Mouse (Mus musculus): ENCODE measurements around the gene Ugt1a7c. TPM values are rescaled to one million over a fixed set of nuclear protein-coding genes. Genes with fewer than 3 reads are reported as not detected.
A peak's percentile ranks its signal among the peaks of the same experiment; 100 is the strongest.

The Ugt1a7c gene
- polyA plus RNA-seq, 1 experiment from 2014 or later: 3.0 TPM

DNA sequence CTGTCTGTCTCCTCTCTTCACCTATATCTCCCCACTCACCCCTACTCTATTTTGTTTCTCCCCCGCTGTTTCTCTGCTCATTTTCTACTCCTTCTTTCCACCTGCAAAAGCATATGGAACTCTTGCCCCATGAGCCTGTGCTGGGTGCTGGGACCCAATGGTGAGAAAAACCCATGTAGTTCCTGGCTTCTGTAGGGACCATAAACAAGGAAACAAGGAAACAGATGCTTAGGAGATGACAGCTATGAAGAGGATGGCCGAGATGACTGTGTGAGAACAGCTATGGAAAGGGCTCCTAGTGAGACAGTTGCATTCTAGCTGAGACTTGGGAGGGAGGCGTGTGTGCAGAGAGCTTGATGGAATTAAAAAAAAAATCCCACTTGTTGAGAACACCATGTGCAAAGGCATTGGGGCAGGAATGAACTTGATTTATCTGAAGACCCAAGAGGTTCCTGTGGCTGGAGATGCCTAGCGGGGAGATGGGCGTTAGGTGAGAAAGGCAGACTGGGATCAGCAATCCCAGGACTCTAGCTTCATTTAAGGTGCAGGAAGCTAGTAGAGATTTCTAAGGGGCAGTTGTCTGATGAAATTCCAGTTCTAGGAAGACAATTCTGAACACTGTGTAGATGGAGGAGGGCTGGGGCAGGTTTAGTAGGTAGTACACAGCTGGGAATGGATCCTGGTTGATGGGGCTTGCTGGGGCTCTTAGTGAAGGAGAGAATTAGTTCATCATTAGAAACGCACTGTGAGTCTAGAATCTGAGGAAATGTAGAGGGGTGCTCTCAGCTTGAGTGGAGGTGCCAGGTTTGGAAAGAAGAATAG lies 136.3 kb downstream of the Ugt1a7c start:
- H3K4me1 ChIP-seq (ENCODE audit: control insufficient read depth, insufficient read depth, low read length): no peaks in the 10 kb centered on the region
- no peak for ATAC-seq (ENCODE audit: insufficient number of reproducible peaks, insufficient read depth, low FRiP score, low read depth)
- WGBS: 75% methylated on average over 6 of the region's 6 CpGs
- no peak overlapping the region for H3K27ac ChIP-seq (ENCODE audit: low read length)
- H3K27me3 ChIP-seq (ENCODE audit: control insufficient read depth, insufficient read depth, low read length): no peaks in the 10 kb centered on the region
- H3K36me3 ChIP-seq (ENCODE audit: control insufficient read depth, insufficient read depth, low read length): no peaks in the 10 kb centered on the region
- H3K4me2 ChIP-seq (replicated peaks; ENCODE audit: low read depth, low read length): no peak overlapping the region
- H3K9me3 ChIP-seq (ENCODE audit: control insufficient read depth, low read depth, low read length): peaks cover 95% of the 10 kb centered on the region
- H3K4me3 ChIP-seq (ENCODE audit: low read depth, low read length): no peak overlapping the region
- no peak overlapping the region for H3K9ac ChIP-seq (replicated peaks; ENCODE audit: low read depth, low read length)

DNA sequence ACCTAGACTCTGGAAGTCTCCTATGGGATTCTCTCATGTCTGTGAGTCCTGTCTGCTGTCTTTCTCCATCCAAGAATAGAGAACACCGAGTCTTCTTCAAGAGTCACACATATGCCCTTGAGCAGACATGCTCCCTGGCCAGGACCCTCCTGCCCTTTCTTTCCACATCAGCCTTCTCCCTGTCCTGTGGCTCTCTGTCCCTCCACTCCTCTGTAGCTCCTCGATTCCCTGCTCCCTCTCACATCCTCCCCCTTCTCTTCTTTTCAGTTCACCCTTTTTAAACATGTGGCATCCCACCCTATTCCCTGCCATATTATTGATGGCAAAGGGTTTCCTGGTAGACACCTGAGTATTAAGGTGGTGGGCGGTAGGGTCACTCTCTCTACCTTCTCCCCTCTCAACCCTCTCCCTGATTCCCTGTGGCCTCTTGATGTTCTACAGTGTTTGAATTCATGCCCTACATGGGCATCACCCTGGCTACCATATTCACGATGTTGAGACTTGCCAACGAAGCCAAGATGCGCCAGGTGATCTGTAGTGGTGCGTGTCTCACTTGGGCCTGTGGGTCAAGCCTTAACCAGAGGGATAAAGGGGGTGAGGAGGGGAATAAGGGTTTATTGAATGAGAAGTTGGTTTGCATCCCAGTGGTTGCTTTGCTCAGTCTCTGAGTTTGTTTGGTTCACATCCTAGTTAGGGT lies 137.1 kb downstream of the Ugt1a7c start:
- H3K4me2 ChIP-seq (replicated peaks; ENCODE audit: low read depth, low read length): no peak overlapping the region
- H3K9me3 ChIP-seq (ENCODE audit: control insufficient read depth, low read depth, low read length): peaks cover 90% of the 10 kb centered on the region
- WGBS: 66% methylated on average over 7 of the region's 7 CpGs

DNA sequence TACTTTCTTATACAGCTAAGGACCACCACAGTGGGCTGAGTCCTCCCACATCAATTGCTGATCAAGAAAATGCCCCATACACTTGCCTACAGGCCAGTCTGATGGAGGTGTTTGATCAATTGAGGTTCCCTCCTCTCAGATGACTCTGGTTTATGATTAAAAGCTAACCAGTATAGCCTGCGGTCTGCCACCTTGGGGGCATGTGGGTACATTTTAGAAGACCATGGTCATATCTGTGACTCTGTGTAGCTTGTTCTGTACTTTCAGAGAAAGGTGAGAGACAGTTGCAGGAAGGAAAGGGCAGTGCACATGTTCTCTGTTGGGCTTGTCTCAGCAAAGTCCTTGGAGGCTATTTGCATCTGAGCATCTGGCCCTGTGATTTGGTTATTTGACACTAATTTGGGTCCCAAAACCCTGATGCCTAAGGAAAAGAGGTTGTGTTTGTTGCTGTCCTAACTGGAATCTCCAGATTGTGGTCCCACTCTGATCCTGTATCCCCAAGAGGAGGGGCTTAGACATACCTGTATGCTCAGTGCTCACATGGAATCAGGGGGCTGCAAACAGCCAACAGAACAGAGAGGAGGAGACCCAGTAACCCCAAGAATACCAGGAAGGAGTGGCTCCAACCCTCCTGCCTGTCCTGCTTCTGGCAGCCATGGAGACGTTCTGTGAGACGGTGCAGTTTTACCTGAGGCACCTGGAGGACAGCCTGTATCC lies 138.0 kb downstream of the Ugt1a7c start:
- Histone ChIP-seq H3K27me3 (ENCODE audit: control insufficient read depth, insufficient read depth, low read length) (no peaks in the 10 kb centered on the region), H3K9me3 (ENCODE audit: control insufficient read depth, low read depth, low read length) (peaks cover 89% of the 10 kb centered on the region), H3K36me3 (ENCODE audit: control insufficient read depth, insufficient read depth, low read length) (no peaks in the 10 kb centered on the region), H3K27ac (ENCODE audit: low read length) (no peak overlapping the region), H3K9ac (replicated peaks; ENCODE audit: low read depth, low read length) (no peak overlapping the region), H3K4me3 (ENCODE audit: low read depth, low read length) (no peak overlapping the region), H3K4me2 (replicated peaks; ENCODE audit: low read depth, low read length) (no peak overlapping the region), H3K4me1 (ENCODE audit: control insufficient read depth, insufficient read depth, low read length) (no peaks in the 10 kb centered on the region)
- 57% methylated on average over 3 of the region's 3 CpGs for WGBS
- ATAC-seq (ENCODE audit: insufficient number of reproducible peaks, insufficient read depth, low FRiP score, low read depth): no peak

More for the DNA sequence above, 137.1 kb downstream of the Ugt1a7c start:
- no peaks in the 10 kb centered on the region for H3K4me1 ChIP-seq (ENCODE audit: control insufficient read depth, insufficient read depth, low read length)
- H3K9ac ChIP-seq (replicated peaks; ENCODE audit: low read depth, low read length): no peak overlapping the region
- no peak overlapping the region for H3K4me3 ChIP-seq (ENCODE audit: low read depth, low read length)
- no peaks in the 10 kb centered on the region for H3K36me3 ChIP-seq (ENCODE audit: control insufficient read depth, insufficient read depth, low read length)
- ATAC-seq (ENCODE audit: insufficient number of reproducible peaks, insufficient read depth, low FRiP score, low read depth): no peak
- H3K27me3 ChIP-seq (ENCODE audit: control insufficient read depth, insufficient read depth, low read length): no peaks in the 10 kb centered on the region
- H3K27ac ChIP-seq (ENCODE audit: low read length): no peak overlapping the region

DNA sequence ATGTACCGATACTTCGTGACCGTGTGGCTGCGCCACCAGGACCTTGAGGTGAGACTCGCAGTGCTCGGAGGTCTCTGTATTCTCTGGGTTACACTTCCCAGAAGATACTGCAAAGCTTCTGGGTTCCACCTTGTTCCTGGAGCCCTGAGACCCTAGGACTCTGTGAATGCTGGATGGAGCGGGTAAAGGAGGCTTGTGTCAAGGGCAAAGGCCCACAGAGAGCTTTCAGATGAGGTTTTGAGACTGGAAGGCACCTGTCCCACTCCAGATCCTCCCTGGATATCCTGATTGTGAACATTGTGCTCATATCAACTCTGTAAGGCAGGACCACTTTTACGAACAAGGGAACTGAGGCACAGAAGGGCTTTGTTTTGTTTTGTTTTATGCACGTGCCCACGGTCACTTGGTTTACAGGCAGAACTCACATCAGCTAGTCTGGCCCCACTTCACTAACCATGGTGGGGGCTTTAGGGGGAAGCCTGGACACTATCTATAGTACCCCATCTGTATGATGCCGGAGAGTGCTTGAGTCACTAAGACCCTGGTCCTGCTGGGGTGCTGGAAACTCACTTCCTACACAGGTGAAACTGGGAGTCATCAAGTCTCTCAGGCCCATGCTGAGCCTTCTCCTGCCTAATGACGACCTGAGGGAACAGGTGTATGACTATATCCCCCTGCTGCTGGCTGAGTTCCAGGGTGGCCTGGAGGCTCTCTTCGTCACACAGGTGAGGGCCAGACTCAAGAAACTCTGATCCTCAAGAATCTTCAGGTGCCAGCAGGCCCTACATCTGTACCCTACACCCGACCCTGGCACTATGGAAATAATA lies 138.8 kb downstream of the Ugt1a7c start:
- Histone ChIP-seq H3K9me3 (ENCODE audit: control insufficient read depth, low read depth, low read length) (peaks cover 89% of the 10 kb centered on the region), H3K27me3 (ENCODE audit: control insufficient read depth, insufficient read depth, low read length) (no peaks in the 10 kb centered on the region), H3K36me3 (ENCODE audit: control insufficient read depth, insufficient read depth, low read length) (no peaks in the 10 kb centered on the region), H3K4me2 (replicated peaks; ENCODE audit: low read depth, low read length) (no peak overlapping the region), H3K4me3 (ENCODE audit: low read depth, low read length) (no peak overlapping the region), H3K27ac (ENCODE audit: low read length) (no peak overlapping the region), H3K9ac (replicated peaks; ENCODE audit: low read depth, low read length) (no peak overlapping the region), H3K4me1 (ENCODE audit: control insufficient read depth, insufficient read depth, low read length) (no peaks in the 10 kb centered on the region)
- 67% methylated on average over 14 of the region's 14 CpGs for WGBS
- 0 out of 2 replicates have a peak, but pooled peaks have one; percentile 4 for ATAC-seq (ENCODE audit: insufficient number of reproducible peaks, insufficient read depth, low FRiP score, low read depth)

DNA sequence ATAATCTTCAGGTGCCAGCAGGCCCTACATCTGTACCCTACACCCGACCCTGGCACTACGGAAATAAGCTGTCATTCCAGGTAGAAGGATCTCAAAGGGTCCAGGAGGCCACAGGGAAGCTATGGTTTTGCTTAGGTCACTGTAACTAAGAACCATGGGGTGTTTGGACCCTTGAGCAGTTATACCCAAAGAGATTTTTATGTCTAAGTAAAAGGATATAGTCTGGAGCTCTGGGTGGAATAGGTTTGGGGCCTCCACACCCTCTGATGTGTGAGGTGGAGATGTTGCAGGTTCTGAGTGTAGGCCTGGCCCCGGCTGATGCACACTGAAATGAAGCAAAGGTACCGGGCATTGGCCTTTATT lies 139.4 kb downstream of the Ugt1a7c start:
- H3K27ac ChIP-seq (ENCODE audit: low read length): no peak overlapping the region
- H3K4me3 ChIP-seq (ENCODE audit: low read depth, low read length): no peak overlapping the region
- no peaks in the 10 kb centered on the region for H3K27me3 ChIP-seq (ENCODE audit: control insufficient read depth, insufficient read depth, low read length)
- no peak overlapping the region for H3K9ac ChIP-seq (replicated peaks; ENCODE audit: low read depth, low read length)
- 64% methylated on average over 4 of the region's 4 CpGs for WGBS
- H3K9me3 ChIP-seq (ENCODE audit: control insufficient read depth, low read depth, low read length): peaks cover 89% of the 10 kb centered on the region
- no peaks in the 10 kb centered on the region for H3K4me1 ChIP-seq (ENCODE audit: control insufficient read depth, insufficient read depth, low read length)
- H3K4me2 ChIP-seq (replicated peaks; ENCODE audit: low read depth, low read length): no peak overlapping the region
- no peak for ATAC-seq (ENCODE audit: insufficient number of reproducible peaks, insufficient read depth, low FRiP score, low read depth)
- no peaks in the 10 kb centered on the region for H3K36me3 ChIP-seq (ENCODE audit: control insufficient read depth, insufficient read depth, low read length)

DNA sequence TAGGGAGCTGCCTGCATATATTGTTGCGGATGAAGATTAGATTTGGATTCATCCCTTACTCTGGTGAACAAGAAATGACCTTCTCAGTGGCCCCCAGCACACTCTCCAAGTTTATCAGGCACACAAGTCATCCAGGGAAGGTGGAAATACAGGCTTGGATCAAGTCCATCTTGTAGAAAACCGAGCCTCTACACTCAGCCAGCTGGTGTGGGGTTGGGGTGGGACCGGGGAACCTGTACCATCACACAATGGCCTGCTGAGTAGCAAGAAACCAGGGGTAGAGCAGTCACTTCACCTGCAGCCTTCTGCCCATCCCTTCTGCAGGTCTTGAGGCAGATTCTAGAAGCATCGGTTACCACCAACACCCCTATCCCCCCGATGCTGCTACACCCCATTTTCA lies 139.8 kb downstream of the Ugt1a7c start:
- no peak overlapping the region for H3K27ac ChIP-seq (ENCODE audit: low read length)
- H3K9ac ChIP-seq (replicated peaks; ENCODE audit: low read depth, low read length): no peak overlapping the region
- H3K4me3 ChIP-seq (ENCODE audit: low read depth, low read length): no peak overlapping the region
- no peaks in the 10 kb centered on the region for H3K4me1 ChIP-seq (ENCODE audit: control insufficient read depth, insufficient read depth, low read length)
- ATAC-seq (ENCODE audit: insufficient number of reproducible peaks, insufficient read depth, low FRiP score, low read depth): no peak
- 44% methylated on average over 5 of the region's 5 CpGs for WGBS
- H3K9me3 ChIP-seq (ENCODE audit: control insufficient read depth, low read depth, low read length): peaks cover 88% of the 10 kb centered on the region
- no peaks in the 10 kb centered on the region for H3K27me3 ChIP-seq (ENCODE audit: control insufficient read depth, insufficient read depth, low read length)
- H3K4me2 ChIP-seq (replicated peaks; ENCODE audit: low read depth, low read length): no peak overlapping the region
- H3K36me3 ChIP-seq (ENCODE audit: control insufficient read depth, insufficient read depth, low read length): no peaks in the 10 kb centered on the region

DNA sequence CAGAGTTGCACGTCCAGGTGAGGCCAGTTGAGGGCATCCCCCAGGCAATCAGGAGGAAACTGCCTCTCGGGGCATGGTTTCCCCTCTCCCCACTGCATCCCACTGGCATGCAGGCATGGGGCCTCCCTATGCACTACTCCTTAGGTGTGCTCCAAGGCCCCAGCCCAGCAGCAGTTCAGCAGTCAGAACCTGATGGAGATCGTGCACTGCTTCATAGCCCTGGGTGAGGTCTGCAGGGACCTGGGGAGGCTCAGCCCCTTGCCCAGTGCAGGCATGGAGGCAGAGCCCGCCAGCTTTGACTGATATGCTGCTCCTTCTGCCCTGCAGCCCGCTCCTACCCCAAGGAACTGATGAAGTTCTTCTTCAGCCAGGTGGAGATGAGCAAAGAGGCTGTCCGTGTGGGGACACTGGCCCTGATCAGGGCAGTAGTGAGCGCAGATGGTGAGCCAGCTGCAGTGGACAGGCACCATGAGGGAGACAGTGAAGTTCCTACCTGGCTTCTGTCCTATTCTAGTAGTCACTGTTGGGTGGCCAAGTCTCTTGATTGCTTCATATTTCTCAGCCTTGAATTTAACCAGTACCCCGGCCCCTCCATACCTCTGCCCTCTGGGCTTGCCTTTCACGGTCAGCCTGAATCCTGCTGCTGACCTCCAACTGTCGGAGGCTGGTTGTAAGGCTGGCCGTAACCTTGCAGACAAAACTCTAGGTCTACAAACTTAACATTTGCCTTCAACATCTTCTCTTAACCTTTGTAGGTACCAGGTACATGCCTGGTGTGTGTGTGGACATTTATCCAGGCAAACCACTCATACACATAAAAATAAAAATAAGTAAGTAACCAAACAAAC lies 140.4 kb downstream of the Ugt1a7c start:
- Histone ChIP-seq H3K4me1 (ENCODE audit: control insufficient read depth, insufficient read depth, low read length) (no peaks in the 10 kb centered on the region), H3K4me3 (ENCODE audit: low read depth, low read length) (no peak overlapping the region), H3K4me2 (replicated peaks; ENCODE audit: low read depth, low read length) (no peak overlapping the region), H3K27me3 (ENCODE audit: control insufficient read depth, insufficient read depth, low read length) (no peaks in the 10 kb centered on the region), H3K9ac (replicated peaks; ENCODE audit: low read depth, low read length) (no peak overlapping the region), H3K9me3 (ENCODE audit: control insufficient read depth, low read depth, low read length) (peaks cover 88% of the 10 kb centered on the region), H3K27ac (ENCODE audit: low read length) (no peak overlapping the region), H3K36me3 (ENCODE audit: control insufficient read depth, insufficient read depth, low read length) (no peaks in the 10 kb centered on the region)
- 64% methylated on average over 11 of the region's 11 CpGs for WGBS
- ATAC-seq (ENCODE audit: insufficient number of reproducible peaks, insufficient read depth, low FRiP score, low read depth): peak; percentile 0; the same call in 1 of the 2 replicates

Measured in stomach, embryonic 14.5 days (tissue).